Mouse (Mus musculus) frontal cortex, adult 2 months (tissue): ENCODE measurements around the gene Crkl. TPM values are rescaled to one million over a fixed set of nuclear protein-coding genes. Genes with fewer than 3 reads are reported as not detected.
A peak's percentile ranks its signal among the peaks of the same experiment; 100 is the strongest.

ENCODE experiments used
- DNase-seq, 2 experiments: peaks; one replicate each; pipeline ENCODE4 v3.0.0; 2022; ENCODE audit warnings: low spot score in 1 of 2; ENCODE audit errors: extremely low spot score in 1 of 2
- polyA plus RNA-seq: library from polyadenylated mRNA; depleted of rRNA; stranded (reverse); fragments of >200 nt; gene quantifications from 2 replicates; pipeline ENCODE4 v1.2.3, GENCODE M21; 2012; rRNA removed

Gene Crkl
- polyA plus RNA-seq, 1 experiment, result 23.0 TPM

DNA sequence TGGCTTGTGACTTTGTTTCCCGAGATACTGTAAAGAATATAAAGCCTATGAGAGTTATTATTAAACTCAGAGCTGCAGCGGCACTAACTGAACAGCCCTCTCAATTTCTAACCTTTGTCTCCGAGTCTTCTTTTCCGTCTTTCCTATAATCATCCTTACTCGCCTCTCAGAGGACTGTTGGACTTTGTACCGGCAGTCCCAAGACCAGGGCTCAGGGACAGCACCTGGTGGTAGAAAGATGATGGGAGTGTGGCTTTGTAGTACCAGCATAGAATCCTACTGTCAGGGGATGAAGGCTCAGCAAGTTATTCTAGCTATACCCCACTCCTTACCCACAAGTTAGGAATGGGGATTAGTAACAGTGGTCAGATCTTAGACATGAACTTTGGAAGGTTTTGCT is 74.4 kb downstream of the Crkl start:
- DNase-seq, result no peak

DNA sequence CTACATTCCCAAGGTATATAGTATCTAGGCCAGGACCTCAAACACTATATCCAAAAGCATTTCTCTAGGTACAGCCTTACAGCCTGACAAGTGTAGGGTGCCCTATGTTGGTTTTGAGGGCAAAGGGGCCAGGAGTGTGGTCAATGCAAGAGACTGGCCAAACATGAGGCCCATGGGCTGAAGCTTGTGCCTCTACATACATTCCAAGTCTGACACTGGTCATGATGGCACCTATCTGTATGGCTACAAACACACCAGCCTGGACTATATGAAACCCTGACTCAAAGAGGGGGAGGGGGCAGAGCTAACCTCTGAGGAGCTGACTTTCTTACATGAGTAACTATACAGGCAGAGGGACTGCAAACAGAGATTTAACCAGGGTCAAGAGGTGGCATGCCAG is 75.8 kb downstream of the Crkl start:
- DNase-seq, result no peak

DNA sequence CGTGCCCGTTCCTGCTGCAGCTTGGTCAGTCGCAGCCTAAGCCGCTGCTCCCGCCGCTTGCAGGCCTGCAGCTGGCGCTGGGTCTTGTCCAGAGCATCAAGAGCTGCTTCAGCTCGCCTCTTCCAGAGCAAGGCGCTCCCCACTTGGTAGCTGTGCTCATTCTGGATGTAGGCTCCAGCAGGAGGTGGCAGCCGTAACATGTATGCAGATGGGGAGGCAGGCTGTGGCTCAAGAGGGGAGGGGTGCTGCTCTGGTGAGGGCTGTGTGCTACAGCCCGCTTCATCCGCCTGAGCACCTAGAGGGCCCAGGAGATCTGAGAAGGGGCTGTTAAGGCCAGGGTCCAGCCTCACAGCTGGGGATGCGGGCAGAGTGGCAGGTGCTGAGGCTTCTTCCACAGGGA is 76.5 kb downstream of the Crkl start:
- DNase-seq, result no peak

DNA sequence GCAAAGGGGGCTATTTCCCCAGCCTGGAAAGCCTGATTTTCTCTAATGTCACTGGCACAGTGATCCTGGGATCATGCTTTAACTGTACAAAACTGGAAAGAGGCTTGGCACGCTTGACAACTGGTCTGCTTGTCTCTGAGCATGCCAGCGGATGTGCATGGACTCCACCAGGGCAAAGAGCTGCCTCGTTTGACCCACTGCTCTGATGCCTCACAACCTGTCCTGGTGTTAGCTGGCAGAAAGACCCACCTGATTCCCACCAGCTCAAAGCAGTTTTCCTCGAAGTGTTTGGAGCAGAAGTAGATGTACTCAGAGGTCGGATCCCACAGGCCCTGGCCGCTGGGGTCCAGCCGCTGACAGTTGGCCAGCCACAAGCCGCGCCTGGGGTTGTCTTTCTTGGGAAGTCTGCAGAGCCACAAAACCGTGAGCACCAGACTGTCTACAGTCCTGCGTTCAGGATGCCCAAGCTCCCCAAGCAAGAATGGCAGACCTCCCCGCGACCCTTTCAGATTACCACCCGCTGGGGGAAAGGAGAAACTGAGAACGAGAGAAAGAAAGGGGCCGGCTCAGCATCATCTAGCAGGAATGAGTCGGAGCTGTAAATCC is 78.3 kb downstream of the Crkl start:
- DNase-seq, result no peak

DNA sequence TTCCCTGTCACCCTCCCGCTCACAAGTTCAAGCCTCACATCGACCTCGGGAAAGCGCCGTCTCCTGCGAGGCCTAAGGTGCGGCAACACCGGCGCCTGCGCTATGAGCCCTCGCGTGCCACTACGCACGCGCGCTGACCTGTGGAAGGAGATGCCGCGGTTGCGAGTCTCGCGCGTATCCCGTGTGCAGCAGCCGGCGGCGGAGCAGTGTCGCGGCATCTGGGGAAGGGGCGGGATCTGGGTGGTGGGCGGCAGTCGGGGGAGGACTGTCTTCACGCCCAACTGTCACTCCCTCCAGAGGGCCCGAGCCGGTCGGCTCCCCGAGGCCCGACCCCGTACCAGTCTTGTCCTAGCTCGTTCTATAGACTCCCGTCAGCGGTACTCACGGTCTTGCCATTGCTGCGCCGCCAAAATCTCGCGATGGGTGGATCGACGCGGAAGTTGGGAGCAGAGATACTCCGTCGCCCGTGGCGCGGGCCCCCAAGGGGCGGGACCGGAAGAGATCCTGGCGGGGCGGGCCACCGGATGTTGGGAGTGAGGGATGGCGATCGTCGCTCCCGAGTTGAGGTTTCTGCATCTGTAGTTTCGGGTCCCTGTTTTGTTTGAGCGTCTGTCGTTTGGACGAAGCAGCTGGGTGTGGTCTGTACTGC is 79.0 kb downstream of the Crkl start, which contains the start of gene Thap7:
Gene Thap7, minus strand, starts transcription at position 497 of the 649 bp plus-strand sequence.
- peak; percentile 92 to 96 for DNase-seq

DNA sequence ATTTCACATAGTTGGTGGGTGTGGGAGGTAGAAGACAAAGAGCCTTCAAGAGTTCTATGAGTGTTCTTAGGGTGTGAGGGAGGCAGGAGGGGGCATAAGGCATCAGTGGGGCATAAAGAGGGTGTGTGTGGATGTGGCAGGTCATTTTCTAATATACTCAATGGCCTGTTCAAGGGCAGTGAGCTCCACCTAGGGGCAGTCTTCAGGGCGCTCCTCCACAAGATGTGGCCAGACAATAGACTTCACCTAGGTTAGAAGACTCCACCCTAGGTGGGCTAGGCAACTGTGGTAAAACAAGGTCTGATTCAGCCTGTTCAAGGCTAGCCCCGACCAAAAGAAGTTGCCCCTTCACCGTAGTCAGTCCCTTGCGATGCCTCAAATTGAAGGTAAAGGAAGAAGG is 80.5 kb downstream of the Crkl start:
- DNase-seq, result no peak

DNA sequence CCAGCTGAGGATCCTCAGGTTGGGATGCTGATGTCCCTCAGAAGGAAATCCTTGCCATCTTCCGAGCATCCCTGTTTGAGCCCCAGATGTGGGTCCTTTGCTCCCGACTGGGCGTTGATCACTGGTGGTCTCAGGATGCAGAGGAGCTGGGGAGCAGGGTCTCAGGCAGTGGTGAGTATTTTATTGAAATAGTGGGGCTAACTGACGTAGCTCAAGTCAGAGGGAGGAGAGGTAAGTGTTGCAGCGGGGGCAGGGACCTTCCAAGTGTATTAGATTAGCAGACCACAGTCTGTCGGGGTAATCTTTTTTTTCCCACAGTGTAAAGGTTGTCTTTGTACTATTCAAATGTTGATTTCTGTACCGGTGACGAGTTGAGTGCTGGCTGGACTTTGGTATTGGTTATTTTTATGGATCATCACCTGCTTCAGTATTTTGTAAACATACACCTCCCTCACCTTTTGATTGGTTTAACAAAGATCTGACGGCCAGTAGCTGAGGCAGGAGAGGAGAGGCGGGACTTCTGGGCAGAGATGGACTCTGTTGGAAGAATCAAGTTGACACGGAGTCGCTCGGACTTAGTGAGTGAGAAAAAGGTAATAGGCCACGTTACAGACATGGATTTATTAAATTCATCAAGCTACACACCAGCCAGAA is 81.0 kb downstream of the Crkl start:
- DNase-seq, result no peak

DNA sequence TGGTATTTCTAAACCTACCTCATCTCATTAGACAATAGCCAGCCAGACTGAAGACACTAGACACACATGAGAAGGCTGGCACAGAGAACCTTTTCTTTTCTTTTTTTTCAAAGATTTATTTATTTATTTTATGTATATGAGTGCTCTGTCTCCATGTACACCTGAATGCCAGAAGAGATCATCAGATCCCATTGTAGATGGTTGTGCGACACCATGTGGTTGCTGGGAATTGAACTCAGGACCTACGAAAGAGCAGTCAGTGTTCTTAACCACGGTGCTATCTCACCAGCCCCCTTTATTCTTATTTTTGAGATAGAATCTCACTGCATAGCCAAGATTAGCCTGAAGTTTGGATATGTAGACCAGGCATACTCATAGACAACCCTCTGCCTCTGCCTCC is 84.8 kb downstream of the Crkl start:
- no peak for DNase-seq

Other genes starting within 250 kb of the Crkl start
- gene Ube2l3, start 249.3 kb upstream of the Crkl start, polyA plus RNA-seq, result 131 and 136 TPM in 2 replicates
- gene Rimbp3, start 243.4 kb upstream of the Crkl start, polyA plus RNA-seq, result 0.69 and 0.96 TPM in 2 replicates
- 5.8 and 6.1 TPM in 2 replicates for gene Hic2, start 218.4 kb upstream of the Crkl start, polyA plus RNA-seq
- gene Tmem191c, start 175.9 kb upstream of the Crkl start, polyA plus RNA-seq, result 338 and 351 TPM in 2 replicates
- gene Serpind1, start 120.6 kb upstream of the Crkl start, polyA plus RNA-seq, result 2.1 and 4.0 TPM in 2 replicates
- gene Snap29, start 46.0 kb upstream of the Crkl start, polyA plus RNA-seq, result 10.5 and 11.2 TPM in 2 replicates
- 305 and 311 TPM in 2 replicates for gene Pi4ka, start 45.7 kb upstream of the Crkl start, polyA plus RNA-seq
- 144 and 169 TPM in 2 replicates for gene Aifm3, start 37.6 kb downstream of the Crkl start, polyA plus RNA-seq
- gene Lztr1, start 56.7 kb downstream of the Crkl start, polyA plus RNA-seq, result 267 and 291 TPM in 2 replicates
- gene Thap7, start 79.1 kb downstream of the Crkl start, polyA plus RNA-seq, result 73.0 and 74.7 TPM in 2 replicates
- gene Lrrc74b, start 109.3 kb downstream of the Crkl start, polyA plus RNA-seq, result 0.69 and 0.88 TPM in 2 replicates
- 2.6 TPM in 2 replicates for gene P2rx6, start 109.9 kb downstream of the Crkl start, polyA plus RNA-seq
- gene Slc7a4, start 131.2 kb downstream of the Crkl start, polyA plus RNA-seq, result 65.2 and 82.2 TPM in 2 replicates
- 164 and 168 TPM in 2 replicates for gene Smpd4, start 167.4 kb downstream of the Crkl start, polyA plus RNA-seq
- 31.7 and 43.2 TPM in 2 replicates for gene Ccdc74a, start 194.5 kb downstream of the Crkl start, polyA plus RNA-seq